Mouse (Mus musculus): ENCODE data around the gene Gm17190.
"Not testable (repeated sequence)": the region's sequence is repeated elsewhere in the genome, so short reads cannot be mapped to it uniquely, and the experiment has no call there.

Gene Gm17190

GRCm38 (mm10) chr13:96081754-96082153 is at the start of gene Gm17190:
TSS of gene Gm17190 (plus strand) at chr13:96082054.
- DNase-seq = not testable (repeated sequence)

DNA sequence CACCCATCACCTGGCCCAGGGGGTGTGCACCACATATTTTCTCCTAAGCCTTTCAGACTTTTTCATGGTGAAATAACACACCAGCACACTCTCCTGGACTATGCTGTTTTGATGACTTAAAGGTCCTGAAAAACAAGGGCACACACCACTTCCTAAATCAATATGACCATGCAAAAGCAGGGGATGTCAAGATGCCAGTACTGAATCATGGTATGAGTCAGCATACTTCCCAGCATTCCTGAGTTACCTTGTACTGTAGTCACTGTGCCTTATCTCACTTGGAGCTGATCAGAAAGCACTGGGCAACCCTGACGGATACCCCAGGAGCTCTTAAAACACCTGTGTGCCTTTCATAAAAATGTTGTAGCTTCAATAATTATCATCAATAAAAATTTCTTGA is 42.3 kb upstream of the Gm17190 start:
- no peak for DNase-seq

DNA sequence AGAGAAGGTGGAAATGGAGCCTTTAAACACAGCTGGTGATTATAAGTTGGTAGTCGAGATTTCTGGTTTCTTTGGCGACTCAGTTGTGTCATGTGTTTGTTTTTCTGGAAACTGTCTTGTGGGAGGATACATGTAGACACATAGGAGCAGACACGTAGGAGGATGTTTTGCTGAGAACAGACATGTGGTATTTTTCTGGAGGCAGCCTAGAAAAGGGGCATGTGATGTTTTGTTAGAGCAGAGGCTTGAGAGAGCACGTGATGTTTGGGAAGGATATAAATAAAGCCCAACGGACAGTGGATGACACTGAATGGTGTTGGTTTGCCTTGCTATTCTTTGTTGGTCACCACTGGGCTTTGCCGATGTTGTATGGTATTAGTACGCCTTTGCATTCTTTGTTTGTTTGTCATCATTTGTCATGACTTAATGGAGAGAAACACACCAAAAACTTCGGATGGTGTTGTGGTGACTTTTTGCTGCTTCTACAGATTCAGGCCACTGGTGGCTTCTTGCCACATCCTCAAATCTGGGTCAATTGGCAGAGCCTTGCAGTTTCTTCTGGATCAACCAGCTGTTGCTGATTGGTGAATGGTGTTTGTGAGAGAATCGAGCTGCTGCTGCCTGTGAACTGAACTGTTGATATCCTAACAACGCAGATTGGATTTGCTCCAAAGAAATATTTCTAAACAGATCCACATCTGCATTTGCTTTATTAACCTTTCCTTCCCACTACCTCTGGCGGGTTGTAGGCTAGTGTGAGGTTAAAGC is 41.4 kb upstream of the Gm17190 start:
- DNase-seq = no peak

DNA sequence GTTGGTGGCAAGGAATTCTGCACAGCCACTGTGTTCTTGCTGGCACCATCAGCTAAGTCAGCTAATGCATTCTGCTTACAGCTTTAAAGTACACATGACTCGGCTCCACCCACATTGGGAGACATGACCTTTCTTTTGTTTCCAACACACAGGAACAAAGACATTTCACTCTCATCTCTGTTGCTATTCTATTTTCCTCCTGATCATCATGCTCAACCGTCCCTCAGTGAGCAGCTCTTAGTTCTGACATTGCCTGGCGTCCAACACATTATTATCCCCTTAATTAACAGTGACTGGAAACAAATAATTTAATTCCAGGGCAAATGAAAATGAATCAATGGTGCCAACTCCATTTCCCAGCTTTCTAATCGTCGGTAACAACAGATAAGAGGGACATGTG is 36.5 kb upstream of the Gm17190 start:
- DNase-seq = peak; percentile 52

DNA sequence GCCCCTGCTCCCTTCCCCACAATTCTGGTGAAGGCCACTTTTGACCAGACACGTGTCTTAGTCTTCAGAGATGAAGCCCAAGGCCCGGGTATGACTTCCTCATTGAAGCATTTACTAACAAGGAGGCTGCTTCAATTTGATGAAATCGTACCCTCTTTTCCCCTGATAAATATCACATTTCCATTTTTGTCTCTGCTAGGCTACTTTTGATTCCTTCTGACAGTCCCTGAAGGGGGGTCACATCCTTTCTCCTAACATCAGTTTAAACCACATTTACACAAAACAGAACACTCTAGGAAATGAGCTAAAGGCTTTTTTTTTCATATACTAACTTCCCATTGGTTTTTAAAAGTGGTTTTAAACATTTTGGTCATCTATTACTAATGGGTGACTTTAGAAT is 29.1 kb upstream of the Gm17190 start:
- DNase-seq = no peak

GRCm38 (mm10) chr13:96073555-96073954 is 8.3 kb upstream of the Gm17190 start:
- peak; percentile 54 for DNase-seq

GRCm38 (mm10) chr13:96081276-96081675 is 578 bp upstream of the Gm17190 start, which contains the start of gene Gm20075:
TSS of gene Gm20075 (minus strand) at chr13:96081376.
- not testable (repeated sequence) for DNase-seq

- no peak for DNase-seq
These were observed 3.9 kb downstream of the Gm17190 start for GRCm38 (mm10) chr13:96085581-96086302.

- no peak for DNase-seq
These were observed 9.1 kb downstream of the Gm17190 start for GRCm38 (mm10) chr13:96090929-96091328.

DNA sequence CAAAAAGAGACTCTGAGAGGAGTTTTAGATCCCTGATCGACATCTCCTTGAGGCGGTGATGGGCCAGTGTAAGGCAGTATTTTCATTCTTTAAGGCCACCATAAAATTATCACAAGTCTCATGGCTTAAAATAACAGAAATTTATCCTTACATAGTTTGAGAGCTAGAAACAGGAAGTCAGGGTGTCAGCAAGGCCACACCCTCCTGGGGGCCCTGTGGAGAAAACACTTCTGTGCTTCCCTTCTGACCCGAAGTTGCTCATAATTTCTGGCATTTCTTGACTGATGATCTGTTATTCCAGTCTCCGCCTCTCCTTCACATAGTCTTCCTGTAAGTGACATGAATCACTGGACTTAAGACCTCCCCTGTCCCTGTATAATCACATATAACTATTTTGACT is 24.5 kb downstream of the Gm17190 start:
- DNase-seq = no peak

DNA sequence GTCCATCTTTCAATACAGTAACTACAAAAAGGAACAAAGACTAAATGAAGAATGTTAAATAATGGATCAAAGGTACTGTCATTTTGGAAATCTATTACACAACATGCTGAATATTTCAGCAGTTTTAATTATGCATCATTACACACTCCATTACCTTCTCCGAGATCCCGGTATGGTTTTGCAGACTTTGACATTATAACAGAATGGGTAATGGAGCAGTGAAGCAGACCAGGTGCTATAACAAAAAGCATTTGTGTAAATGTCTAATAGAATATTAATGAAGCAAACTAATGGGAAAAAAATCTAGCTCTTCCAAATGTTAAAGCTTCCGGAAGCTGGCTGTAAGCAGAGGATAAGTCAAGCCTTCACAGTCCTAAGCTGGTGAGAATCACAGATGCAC is 28.9 kb downstream of the Gm17190 start:
- DNase-seq = peak; percentile 17

DNA sequence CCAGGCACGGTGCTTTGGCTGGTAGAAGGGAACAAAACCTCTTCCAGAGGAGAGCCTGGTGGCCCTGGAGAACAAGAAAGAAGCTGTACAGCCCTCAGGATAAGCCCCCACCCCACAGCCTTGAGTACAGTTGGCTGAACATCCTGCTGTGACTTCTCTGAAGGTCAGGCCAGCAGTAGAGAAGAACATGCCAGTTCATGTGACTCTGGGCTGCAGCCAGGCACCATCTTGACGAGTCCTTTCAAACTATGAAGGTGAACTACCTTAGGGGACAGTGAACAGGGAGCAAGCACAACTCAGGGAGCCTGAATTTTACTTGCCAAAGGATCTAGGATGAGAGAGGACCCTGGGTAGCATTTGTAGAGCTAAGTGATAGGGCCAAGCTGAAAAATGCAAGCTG is 30.9 kb downstream of the Gm17190 start:
- no peak for DNase-seq

DNA sequence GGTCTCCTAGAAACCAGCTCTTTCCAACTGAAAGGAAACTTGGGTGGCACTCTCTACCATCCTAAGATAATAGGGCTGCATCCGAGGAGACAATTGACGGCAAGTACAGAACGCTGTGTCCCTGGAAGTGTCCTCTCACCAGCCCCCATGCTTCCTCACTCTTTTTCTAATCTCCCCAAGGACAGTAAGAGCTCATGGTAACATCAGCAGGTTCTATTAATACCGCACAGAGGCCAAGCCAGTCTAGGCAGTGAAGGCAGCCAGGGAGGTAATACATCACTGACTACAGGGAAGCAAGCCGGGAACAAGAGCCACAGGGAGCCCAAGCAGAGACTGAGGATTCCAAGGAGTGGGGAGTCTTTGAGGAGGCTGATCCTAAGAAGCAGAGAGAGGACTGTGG is 43.2 kb downstream of the Gm17190 start:
- no peak for DNase-seq

DNA sequence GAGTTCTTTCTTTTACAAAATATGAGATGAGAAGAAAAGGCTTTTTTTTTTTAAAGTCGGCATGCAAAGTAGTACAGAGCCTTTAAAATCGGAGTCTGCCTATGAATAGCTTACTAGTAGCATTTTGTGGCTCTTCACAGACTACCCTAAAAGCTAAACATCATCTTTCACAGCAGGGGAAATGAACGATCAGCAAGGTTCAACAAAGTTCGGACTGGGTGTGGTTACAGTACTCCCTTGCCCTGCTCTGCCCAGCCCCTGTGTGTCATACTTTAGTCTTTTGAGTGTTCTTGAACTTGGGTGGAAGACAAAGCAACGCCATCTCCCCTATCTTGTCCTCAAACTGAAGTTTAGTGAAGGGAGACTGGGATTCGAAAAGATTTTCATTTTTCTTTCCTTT is 44.8 kb downstream of the Gm17190 start:
- DNase-seq = no peak

- DNase-seq = no peak
These were observed 47.2 kb downstream of the Gm17190 start for GRCm38 (mm10) chr13:96129081-96129480.

DNA sequence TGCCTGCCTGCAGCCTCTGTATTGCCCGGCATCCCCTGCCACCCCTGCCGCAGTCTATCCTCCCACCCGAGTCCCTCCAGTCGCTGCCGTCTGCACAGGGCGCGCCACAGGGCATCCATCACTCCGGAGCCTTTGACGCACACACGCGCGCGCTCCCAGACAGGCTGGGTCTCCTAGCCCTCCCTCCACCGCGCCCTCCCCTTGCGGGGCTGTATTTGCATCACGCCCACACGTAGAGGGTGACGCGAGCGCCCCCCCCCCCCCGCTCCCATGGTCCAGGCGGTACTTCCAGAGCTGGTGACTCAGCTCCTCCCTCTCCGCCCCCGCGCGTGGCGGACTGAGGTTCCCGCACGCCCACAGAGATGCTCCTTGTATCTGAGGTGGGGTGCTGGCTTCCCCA is 49.2 kb downstream of the Gm17190 start:
- peak; percentile 82 for DNase-seq

DNA sequence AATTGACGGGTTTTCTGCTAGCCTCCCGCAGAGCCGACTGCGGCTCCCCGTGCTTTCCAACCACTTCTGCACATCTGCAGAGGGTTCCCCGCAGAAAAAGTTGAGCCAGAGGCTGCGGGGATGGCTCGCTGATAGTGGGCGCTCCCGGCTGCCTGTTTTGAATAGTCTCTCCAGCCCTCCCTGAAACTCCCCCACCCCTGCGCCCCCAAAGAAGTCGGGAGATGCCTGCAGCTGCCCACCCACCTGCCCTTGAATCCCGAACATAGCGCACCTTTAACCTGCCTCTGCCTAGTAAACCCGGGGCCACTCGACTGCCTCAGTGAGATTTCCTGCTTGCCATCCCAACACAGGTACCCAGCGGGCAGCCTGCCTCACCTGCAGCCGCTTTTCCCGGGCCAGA is 50.1 kb downstream of the Gm17190 start:
- DNase-seq = no peak

GRCm38 (mm10) chr13:96132401-96132816 is 50.6 kb downstream of the Gm17190 start, which contains the start of gene Sv2c:
TSS of gene Sv2c (minus strand) at chr13:96132577.
- DNase-seq = peak; percentile 87

Data from retina, postnatal 1 day (tissue).